Mouse (Mus musculus) lung, postnatal 0 days (tissue): ENCODE results near the gene Crip2.

Source experiments
- CTCF ChIP-seq: IDR thresholded peaks from 2 replicates; pipeline ENCODE4 v1.5.1; 2016; ENCODE audit warnings: antibody characterized with exemption, mild to moderate bottlenecking
- EP300 ChIP-seq: IDR thresholded peaks from 2 replicates; pipeline ENCODE4 v1.6.1; 2016; ENCODE audit warnings: antibody characterized with exemption, mild to moderate bottlenecking, control low read depth

DNA sequence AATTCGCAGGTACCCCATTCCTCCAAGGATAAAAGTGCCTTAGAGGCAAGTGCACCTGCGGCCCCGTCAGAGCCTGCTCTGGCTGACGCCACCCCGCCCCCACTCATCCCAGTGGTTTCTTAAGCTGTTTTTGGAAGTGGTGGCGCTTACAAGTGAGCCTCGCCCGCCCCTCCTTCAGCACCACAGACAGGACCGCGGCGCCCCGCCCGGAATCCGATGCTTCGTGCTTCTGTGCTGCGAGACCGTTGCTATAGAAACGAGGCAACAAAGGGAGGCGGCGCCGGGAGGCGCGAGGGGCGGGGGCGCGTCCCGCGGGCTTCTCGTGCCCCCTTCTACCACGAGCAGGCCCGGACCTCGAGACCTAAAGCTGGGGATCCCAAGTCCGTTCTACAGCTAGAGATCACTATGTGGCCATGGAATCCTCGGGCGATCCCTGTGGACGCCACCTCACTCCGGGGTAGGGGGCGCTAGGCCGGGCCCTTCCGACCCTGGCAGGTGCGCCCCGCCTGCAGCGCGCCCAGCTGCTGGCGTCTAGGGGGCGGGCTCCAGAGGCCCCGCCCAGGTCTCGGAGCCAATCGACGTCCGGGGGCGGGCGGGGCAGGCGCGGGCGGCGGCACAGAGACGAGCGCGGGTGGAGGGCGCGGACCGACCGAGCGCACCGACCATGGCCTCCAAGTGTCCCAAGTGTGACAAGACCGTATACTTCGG, at the start of gene Crip2:
- TF ChIP-seq EP300: peak; percentile 64
- peak; percentile 54 for TF ChIP-seq CTCF
